Mouse (Mus musculus) neural tube, embryonic 13.5 days (tissue): ENCODE measurements at regions not wholly inside any gene's neighbourhood (a gene's known extent, or its start where the extent isn't known, plus 50 kb on each side); places are given as distances from the start of the nearest gene placed in this dataset.

Experiments
- ATAC-seq: fragments of 200-750 bp; cut with Nextera tagmentation; 2 replicates; pipeline ENCODE4 v1.8.0; 2017; ENCODE audit warnings: low read depth, mild to moderate bottlenecking, moderate TSS enrichment, moderate library complexity
- H3K27ac ChIP-seq: fragments of 300-500 bp; sonication (generic); replicated peaks from 2 replicates; pipeline ENCODE4 v1.5.1; 2015; ENCODE audit warnings: moderate library complexity, mild to moderate bottlenecking, inconsistent platforms
- H3K27me3 ChIP-seq: fragments of 300-500 bp; sonication (generic); 2 replicates; pipeline ENCODE4 v1.6.1; 2015; ENCODE audit warnings: mild to moderate bottlenecking, inconsistent platforms
- H3K36me3 ChIP-seq: fragments of 300-500 bp; sonication (generic); 2 replicates; pipeline ENCODE4 v1.6.1; 2015; ENCODE audit warnings: mild to moderate bottlenecking, inconsistent platforms
- H3K4me1 ChIP-seq: fragments of 300-500 bp; sonication (generic); replicated peaks from 2 replicates; pipeline ENCODE4 v1.6.1; 2015; ENCODE audit warnings: inconsistent platforms
- H3K4me2 ChIP-seq: fragments of 300-500 bp; sonication (generic); 2 replicates; pipeline ENCODE4 v1.6.1; 2015; ENCODE audit warnings: inconsistent platforms, mild to moderate bottlenecking, moderate library complexity
- H3K4me3 ChIP-seq: fragments of 300-500 bp; sonication (generic); 2 replicates; pipeline ENCODE4 v1.5.1; 2015; ENCODE audit warnings: mild to moderate bottlenecking, inconsistent platforms
- H3K9ac ChIP-seq: fragments of 300-500 bp; sonication (generic); 2 replicates; pipeline ENCODE4 v1.6.1; 2015; ENCODE audit warnings: moderate library complexity, mild to moderate bottlenecking, inconsistent platforms
- H3K9me3 ChIP-seq: fragments of 300-500 bp; sonication (generic); 2 replicates; pipeline ENCODE4 v1.6.1; 2016; ENCODE audit warnings: inconsistent platforms
- WGBS: fragments of 180-500 bp; shearing (Covaris S2); methylation state at CpG from one replicate; pipeline ENCODE4 v1.1.7; 2015; 5-methylcytosine and 5-hydroxymethylcytosine counted together

DNA sequence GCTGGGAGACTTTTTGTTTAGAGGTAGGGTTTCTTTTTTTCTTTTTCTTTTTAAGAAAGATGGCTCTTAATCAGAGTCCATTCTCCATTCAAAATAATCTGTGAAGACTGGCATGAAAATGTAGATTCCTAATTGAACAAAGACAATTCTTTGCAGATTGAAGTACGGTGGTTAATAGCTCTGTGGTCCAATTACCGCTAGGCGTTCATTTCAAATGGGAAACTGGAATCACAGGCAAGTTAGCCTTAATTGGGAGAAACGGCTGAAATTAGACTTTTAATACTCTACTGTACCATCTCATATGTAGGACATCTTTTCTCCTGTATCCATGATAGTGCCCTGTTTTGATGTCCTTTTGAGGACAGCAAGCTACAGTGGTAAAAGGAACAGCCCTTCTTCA lies 61.2 kb downstream of the Ascl1 start:
- no peak for ATAC-seq
- Histone ChIP-seq H3K36me3 (no peaks in the 10 kb centered on the region), H3K27me3 (no peaks in the 10 kb centered on the region), H3K9ac (no peak overlapping the region), H3K4me2 (no peak overlapping the region), H3K4me3 (no peak overlapping the region), H3K9me3 (no peaks in the 10 kb centered on the region), H3K4me1 (no peaks in the 10 kb centered on the region), H3K27ac (no peak overlapping the region)
- 70% methylated on average over 4 of the region's 4 CpGs for WGBS

- Histone ChIP-seq H3K27ac (peak overlapping the region; percentile 61; the same call in 1 of the 2 replicates), H3K36me3 (no peaks in the 10 kb centered on the region), H3K4me1 (peaks cover 20% of the 10 kb centered on the region), H3K27me3 (no peaks in the 10 kb centered on the region), H3K9ac (no peak overlapping the region; the same call in 1 of the 2 replicates), H3K9me3 (no peaks in the 10 kb centered on the region), H3K4me3 (no peak overlapping the region), H3K4me2 (peak overlapping the region; percentile 22)
- 3% methylated on average over 6 of the region's 6 CpGs for WGBS
- peak; percentile 76 for ATAC-seq
Observed at GRCm38 (mm10) chr10:87419940-87420385, 73.5 kb downstream of the Ascl1 start.

GRCm38 (mm10) chr10:87419245-87419939 lies 74.1 kb downstream of the Ascl1 start:
- Histone ChIP-seq H3K4me1 (peaks cover 20% of the 10 kb centered on the region), H3K27me3 (no peaks in the 10 kb centered on the region), H3K9ac (no peak overlapping the region; the same call in 1 of the 2 replicates), H3K9me3 (no peaks in the 10 kb centered on the region), H3K36me3 (no peaks in the 10 kb centered on the region), H3K4me3 (no peak overlapping the region), H3K4me2 (peak overlapping the region; percentile 22), H3K27ac (peak overlapping the region; percentile 61)
- 8% methylated on average over 7 of the region's 7 CpGs for WGBS
- ATAC-seq, result peak; percentile 36

DNA sequence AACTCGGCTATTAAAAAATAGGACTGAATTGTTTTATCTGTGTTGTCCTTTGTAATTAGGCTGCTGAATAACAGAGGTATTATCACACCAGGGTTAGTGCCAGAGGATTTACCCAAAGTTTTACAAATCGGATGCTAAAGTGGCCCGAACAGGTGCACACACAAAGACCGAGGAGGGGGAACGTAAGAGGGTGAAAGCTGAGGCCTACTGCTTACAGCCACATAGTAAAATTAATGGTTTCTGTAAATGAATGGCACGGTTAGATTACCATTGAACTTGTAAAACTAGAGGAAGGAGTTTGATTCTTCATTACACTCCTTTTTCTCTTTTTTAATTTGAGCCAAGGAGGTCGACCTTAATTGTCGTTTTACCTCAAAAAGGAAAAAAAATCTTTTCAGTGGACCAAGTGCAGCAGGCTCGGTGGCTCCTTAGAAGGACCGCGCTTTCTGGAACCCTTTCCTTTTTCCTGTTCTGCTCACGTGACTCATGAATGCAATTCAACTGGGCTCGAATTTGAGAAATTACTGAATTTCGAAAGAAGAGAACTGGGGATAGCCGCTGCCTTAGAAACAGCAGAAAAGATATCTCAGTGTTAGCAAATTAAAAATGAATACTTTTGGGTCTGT lies 99.1 kb downstream of the Ascl1 start:
- Histone ChIP-seq H3K27me3 (no peaks in the 10 kb centered on the region), H3K4me3 (no peak overlapping the region), H3K36me3 (no peaks in the 10 kb centered on the region), H3K9me3 (no peaks in the 10 kb centered on the region), H3K9ac (no peak overlapping the region), H3K4me1 (no peaks in the 10 kb centered on the region), H3K4me2 (no peak overlapping the region), H3K27ac (no peak overlapping the region)
- ATAC-seq, result no peak
- WGBS, result 60% methylated on average over 15 of the region's 15 CpGs

- Histone ChIP-seq H3K9me3 (no peaks in the 10 kb centered on the region), H3K36me3 (no peaks in the 10 kb centered on the region), H3K4me3 (no peak overlapping the region), H3K27me3 (no peaks in the 10 kb centered on the region), H3K4me2 (no peak overlapping the region), H3K27ac (no peak overlapping the region), H3K4me1 (no peaks in the 10 kb centered on the region), H3K9ac (no peak overlapping the region)
- no peak for ATAC-seq
- 71% methylated on average over 2 of the region's 2 CpGs for WGBS
Observed at GRCm38 (mm10) chr10:87389148-87389547, 104.3 kb downstream of the Ascl1 start.

- Histone ChIP-seq H3K4me1 (no peaks in the 10 kb centered on the region), H3K27ac (no peak overlapping the region), H3K4me2 (no peak overlapping the region), H3K9me3 (no peaks in the 10 kb centered on the region), H3K9ac (no peak overlapping the region), H3K36me3 (no peaks in the 10 kb centered on the region), H3K4me3 (no peak overlapping the region), H3K27me3 (no peaks in the 10 kb centered on the region)
- 91% methylated on average over 4 of the region's 4 CpGs for WGBS
- ATAC-seq, result no peak
Observed at GRCm38 (mm10) chr10:87385276-87385675, 108.2 kb downstream of the Ascl1 start.

DNA sequence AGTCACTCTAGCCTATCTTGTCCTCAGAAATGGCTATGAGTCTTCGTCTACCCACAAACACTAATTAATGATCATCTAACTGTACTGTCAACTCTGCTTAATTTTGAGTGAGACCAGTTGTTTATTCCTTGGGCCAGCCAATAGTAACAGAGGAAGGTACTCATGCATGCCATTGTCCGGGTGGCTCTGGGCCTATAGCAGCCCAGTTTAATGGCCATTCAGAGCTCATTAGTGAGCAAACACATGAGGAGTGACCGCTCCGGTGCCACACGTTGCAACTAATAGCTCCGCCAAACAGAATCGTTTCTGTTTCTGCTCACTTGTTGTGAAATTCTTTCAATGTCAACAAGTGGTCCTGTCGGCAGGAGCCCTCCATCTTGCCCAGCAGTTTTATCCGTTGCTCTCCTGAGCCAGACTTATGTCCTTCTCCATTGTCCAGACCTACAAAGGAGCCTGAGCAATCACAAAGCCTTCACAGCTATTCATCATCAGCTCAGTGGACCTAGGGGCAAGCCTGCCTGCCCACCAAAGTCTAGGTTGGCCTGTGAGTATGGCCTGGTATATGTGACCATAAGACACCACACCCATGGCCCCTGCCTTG lies 108.8 kb downstream of the Ascl1 start:
- H3K9me3 ChIP-seq, result no peaks in the 10 kb centered on the region
- no peaks in the 10 kb centered on the region for H3K4me1 ChIP-seq
- no peak for ATAC-seq
- no peak overlapping the region for H3K27ac ChIP-seq
- 45% methylated on average over 9 of the region's 9 CpGs for WGBS
- H3K4me3 ChIP-seq, result no peak overlapping the region
- H3K36me3 ChIP-seq, result no peaks in the 10 kb centered on the region
- no peak overlapping the region for H3K9ac ChIP-seq
- H3K27me3 ChIP-seq, result no peaks in the 10 kb centered on the region
- H3K4me2 ChIP-seq, result no peak overlapping the region

GRCm38 (mm10) chr10:87351400-87352172 lies 141.9 kb downstream of the Ascl1 start:
- Histone ChIP-seq H3K36me3 (no peaks in the 10 kb centered on the region), H3K9ac (peak overlapping the region; percentile 45), H3K27ac (peak overlapping the region; percentile 78), H3K27me3 (no peaks in the 10 kb centered on the region), H3K4me1 (peaks cover 21% of the 10 kb centered on the region), H3K4me2 (peak overlapping the region; percentile 51), H3K9me3 (no peaks in the 10 kb centered on the region), H3K4me3 (peak overlapping the region; percentile 11)
- WGBS, result 22% methylated on average over 19 of the region's 19 CpGs
- ATAC-seq, result peak; percentile 89

DNA sequence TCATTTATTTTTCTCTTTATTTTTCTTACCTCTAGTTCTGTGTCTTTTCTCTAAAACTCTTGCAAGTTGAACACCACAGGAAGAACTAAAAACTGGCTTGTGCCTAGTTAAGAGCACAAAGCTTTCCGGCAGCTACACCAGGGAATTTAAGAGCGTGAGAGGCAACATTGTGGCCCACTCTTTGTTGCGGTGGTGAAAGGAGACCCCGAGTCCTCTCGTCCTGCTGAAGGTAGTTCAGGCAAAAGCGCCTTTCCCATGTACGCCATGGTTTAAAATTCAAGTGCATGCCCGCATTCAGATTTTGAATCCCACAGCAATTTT lies 142.4 kb downstream of the Ascl1 start:
- Histone ChIP-seq H3K4me2 (peak overlapping the region; percentile 51), H3K4me3 (peak overlapping the region; percentile 11), H3K27ac (peak overlapping the region; percentile 78), H3K36me3 (no peaks in the 10 kb centered on the region), H3K27me3 (no peaks in the 10 kb centered on the region), H3K9me3 (no peaks in the 10 kb centered on the region), H3K4me1 (peaks cover 21% of the 10 kb centered on the region), H3K9ac (peak overlapping the region; percentile 45)
- WGBS, result 24% methylated on average over 8 of the region's 8 CpGs
- peak; percentile 78 for ATAC-seq

DNA sequence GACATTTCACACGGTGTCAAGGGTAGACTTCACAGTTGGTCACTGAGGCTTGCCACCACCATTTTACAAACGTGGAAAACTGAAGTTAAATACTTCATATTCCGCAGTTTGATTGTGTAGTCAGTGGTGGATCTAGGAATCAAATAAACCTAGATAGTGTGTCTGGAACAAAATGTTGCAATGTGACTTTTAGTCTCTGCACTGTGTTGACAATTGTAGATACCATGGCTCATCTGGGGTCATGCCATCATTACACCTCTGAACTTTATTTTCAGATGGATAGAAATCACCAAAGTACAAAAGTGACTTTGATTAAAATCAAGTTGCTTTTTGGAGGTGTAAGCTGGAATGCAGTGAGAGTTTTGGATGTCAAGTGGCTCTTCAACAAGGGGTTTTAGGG lies 158.3 kb downstream of the Ascl1 start:
- Histone ChIP-seq H3K4me1 (no peaks in the 10 kb centered on the region), H3K27me3 (no peaks in the 10 kb centered on the region), H3K9ac (no peak overlapping the region), H3K27ac (no peak overlapping the region), H3K36me3 (no peaks in the 10 kb centered on the region), H3K4me2 (no peak overlapping the region), H3K9me3 (peaks cover 6% of the 10 kb centered on the region; the same call in 1 of the 2 replicates), H3K4me3 (no peak overlapping the region)
- no peak for ATAC-seq
- 92% methylated on average over 3 of the region's 3 CpGs for WGBS

DNA sequence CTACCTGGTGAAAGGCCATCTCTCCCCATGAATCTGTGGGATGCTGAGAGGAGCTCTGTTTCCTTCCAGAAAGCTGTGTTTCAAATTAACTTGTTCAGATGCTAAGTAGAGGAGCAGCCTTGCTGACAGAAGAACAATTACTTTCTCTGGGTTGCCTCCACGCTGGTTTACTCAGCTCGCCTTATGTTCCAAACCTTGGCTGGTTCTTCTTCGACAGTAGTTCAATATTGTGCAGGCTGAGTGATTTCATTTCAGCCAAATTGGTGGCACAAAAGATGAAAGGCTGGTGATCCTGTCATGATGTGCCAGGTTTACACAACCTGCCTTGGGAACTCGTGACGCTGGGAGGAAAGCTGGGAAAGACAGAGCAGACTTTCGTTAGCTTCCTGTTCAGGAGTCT lies 160.1 kb downstream of the Ascl1 start:
- WGBS, result 61% methylated on average over 6 of the region's 6 CpGs
- H3K27ac ChIP-seq, result no peak overlapping the region

GRCm38 (mm10) chr10:87329471-87329870 lies 164.0 kb downstream of the Ascl1 start:
- Histone ChIP-seq H3K4me2 (no peak overlapping the region), H3K4me1 (peaks cover 15% of the 10 kb centered on the region), H3K9ac (no peak overlapping the region), H3K27me3 (no peaks in the 10 kb centered on the region), H3K27ac (no peak overlapping the region), H3K9me3 (no peaks in the 10 kb centered on the region), H3K36me3 (no peaks in the 10 kb centered on the region), H3K4me3 (no peak overlapping the region)
- no peak for ATAC-seq
- 92% methylated on average over 2 of the region's 2 CpGs for WGBS

More for the DNA sequence above, 160.1 kb downstream of the Ascl1 start:
- Histone ChIP-seq H3K4me1 (no peaks in the 10 kb centered on the region), H3K9me3 (peaks cover 6% of the 10 kb centered on the region; the same call in 1 of the 2 replicates), H3K27me3 (no peaks in the 10 kb centered on the region), H3K36me3 (no peaks in the 10 kb centered on the region), H3K9ac (no peak overlapping the region), H3K4me2 (no peak overlapping the region), H3K4me3 (no peak overlapping the region)
- ATAC-seq, result no peak
